Mouse (Mus musculus) layer of hippocampus, postnatal 10 days (tissue): ENCODE results near the gene Ckap4. TPM values are rescaled to one million over a fixed set of nuclear protein-coding genes. Genes with fewer than 3 reads are reported as not detected.
"Not testable (repeated sequence)": the region's sequence is repeated elsewhere in the genome, so short reads cannot be mapped to it uniquely, and the experiment has no call there.

Source experiments
- DNase-seq, 2 experiments: peaks; one replicate each; pipeline ENCODE4 v3.0.0; 2021; ENCODE audit warnings: low spot score in 2 of 2
- total RNA-seq, 2 experiments: library from RNA; stranded (reverse); gene quantifications; 2 replicates each; pipeline ENCODE4 v1.2.3; 2021

The Ckap4 gene
- total RNA-seq, 2 experiments from 2014 or later, result 34.2 to 36.9 TPM

- DNase-seq, result no peak
These were observed 25.3 kb downstream of the Ckap4 start for GRCm38 (mm10) chr10:84508603-84509002.

- DNase-seq, result no peak
These were observed 35.0 kb downstream of the Ckap4 start for GRCm38 (mm10) chr10:84498867-84499266.

GRCm38 (mm10) chr10:84496805-84497204, 37.1 kb downstream of the Ckap4 start:
- no peak for DNase-seq

GRCm38 (mm10) chr10:84494432-84494831, 39.4 kb downstream of the Ckap4 start:
- no peak for DNase-seq

GRCm38 (mm10) chr10:84490115-84490514, 43.7 kb downstream of the Ckap4 start:
- no peak for DNase-seq

- peak; percentile 51 to 60 for DNase-seq
These were observed 45.5 kb downstream of the Ckap4 start for GRCm38 (mm10) chr10:84488315-84488714.

GRCm38 (mm10) chr10:84484661-84485060, 49.2 kb downstream of the Ckap4 start:
- no peak for DNase-seq

- DNase-seq, result no peak
These were observed 50.3 kb downstream of the Ckap4 start for GRCm38 (mm10) chr10:84483553-84483952.

- DNase-seq, result no peak
These were observed 50.8 kb downstream of the Ckap4 start for GRCm38 (mm10) chr10:84483069-84483468.

- not testable (repeated sequence) for DNase-seq
These were observed 51.4 kb downstream of the Ckap4 start for GRCm38 (mm10) chr10:84482418-84482817.

- no peak for DNase-seq
These were observed 52.6 kb downstream of the Ckap4 start for GRCm38 (mm10) chr10:84481327-84481671.

- no peak for DNase-seq
These were observed 53.1 kb downstream of the Ckap4 start for GRCm38 (mm10) chr10:84480667-84481326.

- DNase-seq, result no peak
These were observed 53.7 kb downstream of the Ckap4 start for GRCm38 (mm10) chr10:84480146-84480545.

GRCm38 (mm10) chr10:84477613-84478076, 56.2 kb downstream of the Ckap4 start:
- DNase-seq, result no peak

GRCm38 (mm10) chr10:84477045-84477612, 56.7 kb downstream of the Ckap4 start:
- DNase-seq, result no peak

Other genes starting within 250 kb of the Ckap4 start
- 10 to 100 TPM; 45.2 to 54.6 TPM for gene Nuak1, start 93.5 kb downstream of the Ckap4 start, total RNA-seq
- gene Tcp11l2, start 42.6 kb upstream of the Ckap4 start, total RNA-seq, result 10 to 100 TPM; 15.2 to 17.2 TPM
- gene Polr3b, start 88.2 kb upstream of the Ckap4 start, total RNA-seq, result 10 to 100 TPM; 15.5 to 15.9 TPM
- gene Rfx4, start 222.0 kb upstream of the Ckap4 start, total RNA-seq, result 10 to 100 TPM; 12.0 to 14.2 TPM